ENCODE assay signal across 24 mouse cellular contexts in genomic region chr5:111298706-111299105, GRCm38 (mm10).
"Had no signal": no experiment of that assay in that cellular context is flagged by ENCODE, and none has a peak within 500 bp of the region (broad histone marks: within the 10 kb centered on the region; RNA-seq: fewer than 3 reads in every experiment).

No protein-coding gene starts in this region.

- DNase-seq: kidney, adult 18-20 months; kidney, adult 9 months; kidney, postnatal 10 days; layer of hippocampus, adult 9-11 months; liver; liver, embryonic 13.5 days; lung, embryonic 14.5 days; right cerebral cortex, adult 18-20 months; right cerebral cortex, postnatal 14 days; right cerebral cortex, postnatal 4 days; thymus, adult 18-20 months; thymus, postnatal 36 days had no signal

- H3K36me3 ChIP-seq: limb, embryonic 10.5 days; limb, embryonic 13.5 days; liver, embryonic 13.5 days; midbrain, embryonic 10.5 days; midbrain, embryonic 15.5 days; neural tube, embryonic 12.5 days; neural tube, embryonic 15.5 days had no signal

- ATAC-seq: intestine, embryonic 16.5 days; lung, postnatal 0 days; midbrain, embryonic 15.5 days had no signal

- H3K9me3 ChIP-seq: limb, embryonic 10.5 days; limb, embryonic 13.5 days; liver, embryonic 13.5 days; megakaryocyte, embryonic 14.5 days; midbrain, embryonic 10.5 days; midbrain, embryonic 15.5 days; neural tube, embryonic 12.5 days; neural tube, embryonic 15.5 days had no signal

- H3K4me2 ChIP-seq: limb, embryonic 13.5 days; liver, embryonic 13.5 days; lung, embryonic 14.5 days; midbrain, embryonic 15.5 days; neural tube, embryonic 12.5 days; neural tube, embryonic 15.5 days had no signal

- H3K27me3 ChIP-seq: limb, embryonic 13.5 days; liver, embryonic 13.5 days; midbrain, embryonic 15.5 days; neural tube, embryonic 12.5 days; neural tube, embryonic 15.5 days had no signal

- H3K9ac ChIP-seq: limb, embryonic 13.5 days; liver, embryonic 13.5 days; lung, embryonic 14.5 days; midbrain, embryonic 15.5 days; neural tube, embryonic 12.5 days; neural tube, embryonic 15.5 days had no signal

- H3K27ac ChIP-seq: layer of hippocampus, adult 2 months; limb, embryonic 10.5 days; limb, embryonic 13.5 days; liver, embryonic 13.5 days; macrophage; midbrain, embryonic 10.5 days; midbrain, embryonic 15.5 days; neural tube, embryonic 12.5 days; neural tube, embryonic 15.5 days; stomach, postnatal 0 days had no signal

- H3K4me3 ChIP-seq: layer of hippocampus, adult 2 months; limb, embryonic 10.5 days; limb, embryonic 13.5 days; liver, embryonic 13.5 days; megakaryocyte, embryonic 14.5 days; midbrain, embryonic 10.5 days; midbrain, embryonic 15.5 days; neural tube, embryonic 12.5 days; neural tube, embryonic 15.5 days had no signal

- H3K4me1 ChIP-seq: megakaryocyte, embryonic 14.5 days had no signal
